Mouse (Mus musculus) olfactory bulb, adult 2 months (tissue): ENCODE results near the gene Smyd5.

Source experiments
- CTCF ChIP-seq: fragments of 200-500 bp; IDR thresholded peaks from 2 replicates; pipeline ENCODE4 v1.5.1; 2012; ENCODE audit warnings: low read depth, mild to moderate bottlenecking, low read length, moderate library complexity; ENCODE audit not compliant: insufficient read depth
- POLR2A ChIP-seq: fragments of 200-500 bp; IDR thresholded peaks from 2 replicates; pipeline ENCODE4 v1.6.1; 2012; ENCODE audit warnings: mild to moderate bottlenecking, low read depth, low read length, moderate library complexity; ENCODE audit not compliant: insufficient read depth

DNA sequence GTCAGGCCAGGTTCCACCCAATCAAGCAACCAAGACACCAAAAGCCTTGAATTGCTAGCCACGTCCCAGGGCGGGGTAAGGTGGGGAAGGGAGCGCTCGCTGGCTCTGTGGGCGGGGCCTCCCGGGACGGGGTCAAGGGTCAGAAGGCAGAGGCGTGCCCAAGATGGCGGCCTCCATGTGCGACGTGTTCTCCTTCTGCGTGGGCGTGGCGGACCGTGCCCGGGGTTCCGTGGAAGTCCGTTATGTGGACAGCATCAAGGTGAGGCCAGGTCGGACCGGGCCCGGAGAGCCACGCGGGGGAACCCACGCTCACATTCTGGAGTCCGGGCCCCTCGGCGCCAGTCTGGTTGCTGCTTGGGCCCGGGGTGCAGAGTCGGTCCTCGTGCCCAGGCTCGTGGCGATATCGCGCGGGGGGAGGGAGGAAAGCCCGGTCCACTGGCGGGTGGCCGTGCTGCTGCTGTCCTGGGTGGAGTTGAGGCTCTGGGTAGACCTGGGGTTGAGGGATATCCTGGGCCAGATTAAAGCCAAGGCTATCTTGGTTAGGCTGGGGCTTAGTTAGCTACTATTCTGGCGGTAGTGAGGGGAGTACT lies at the start of gene Smyd5:
- no peak for TF ChIP-seq CTCF
- no peak for TF ChIP-seq POLR2A
